Mouse (Mus musculus) heart, embryonic 14.5 days (tissue): Measurements from ENCODE around the gene Terf2. TPM values are rescaled to one million over a fixed set of nuclear protein-coding genes. Genes with fewer than 3 reads are reported as not detected.

Source experiments
- microRNA-seq: library from miRNA; unstranded; fragments of <30 nt; microRNA quantifications from one replicate; pipeline ENCODE4, GENCODE M21; 2016
- polyA plus RNA-seq: library from polyadenylated mRNA; unstranded; fragments of >200 nt; fragmentation: Nextera tagmentation; extraction: Ambion mirVana; gene quantifications from 2 replicates; pipeline ENCODE4 v1.2.1, GENCODE M21; 2014

Terf2 gene
- polyA plus RNA-seq, 1 experiment from 2014 or later: 9.8 TPM

Small RNAs within 50 kb of the gene (microRNA-seq; reads per million reads assigned to microRNA genes)
- 1.1 reads per million for gene Mir7075

Other genes with a start within 250 kb of the Terf2 start
- 0.09 and 0.16 TPM in 2 replicates for gene Has3, start 226.3 kb downstream of the Terf2 start, polyA plus RNA-seq
- 39.6 and 40.2 TPM in 2 replicates for gene Utp4, start 202.9 kb downstream of the Terf2 start, polyA plus RNA-seq
- gene Sntb2, start 160.8 kb downstream of the Terf2 start, polyA plus RNA-seq: 15.0 and 15.4 TPM in 2 replicates
- gene Vps4a, start 65.3 kb downstream of the Terf2 start, polyA plus RNA-seq: 53.6 and 55.9 TPM in 2 replicates
- 46.1 and 47.4 TPM in 2 replicates for gene Pdf, start 47.9 kb downstream of the Terf2 start, polyA plus RNA-seq
- gene Cog8, start 39.9 kb downstream of the Terf2 start, polyA plus RNA-seq: 26.5 and 27.1 TPM in 2 replicates
- gene Nip7, start 39.7 kb downstream of the Terf2 start, polyA plus RNA-seq: 49.1 and 54.4 TPM in 2 replicates
- not detected in 2 replicates for gene Tmed6, start 30.9 kb downstream of the Terf2 start, polyA plus RNA-seq
- 65.6 and 71.9 TPM in 2 replicates for gene Cyb5b, start 54.1 kb upstream of the Terf2 start, polyA plus RNA-seq
- 14.9 and 15.6 TPM in 2 replicates for gene Nfat5, start 196.9 kb upstream of the Terf2 start, polyA plus RNA-seq